Comparison of ENCODE assay signal across 22 mouse cellular contexts in genomic region chr8:69923986-69924385, GRCm38 (mm10). TPM values are rescaled to one million over a fixed set of nuclear protein-coding genes. Genes with fewer than 3 reads are reported as not detected.
"Had no signal": no experiment of that assay in that cellular context is flagged by ENCODE, and none has a peak within 500 bp of the region (broad histone marks: within the 10 kb centered on the region; RNA-seq: fewer than 3 reads in every experiment).

No protein-coding gene starts in this region.

- H3K4me3 ChIP-seq: kidney, embryonic 15.5 days; layer of hippocampus, adult 2 months; limb, embryonic 10.5 days; limb, embryonic 13.5 days; midbrain, embryonic 12.5 days; midbrain, embryonic 15.5 days; neural tube, embryonic 12.5 days; neural tube, embryonic 15.5 days; stomach, embryonic 15.5 days had no signal

- H3K4me2 ChIP-seq: kidney, embryonic 15.5 days; limb, embryonic 13.5 days; lung, embryonic 14.5 days; midbrain, embryonic 12.5 days; midbrain, embryonic 15.5 days; neural tube, embryonic 12.5 days; neural tube, embryonic 15.5 days; stomach, embryonic 15.5 days had no signal

- H3K27ac ChIP-seq: kidney, embryonic 15.5 days; layer of hippocampus, adult 2 months; limb, embryonic 10.5 days; limb, embryonic 13.5 days; macrophage; midbrain, embryonic 12.5 days; midbrain, embryonic 15.5 days; neural tube, embryonic 12.5 days; neural tube, embryonic 15.5 days; stomach, embryonic 15.5 days had no signal

- H3K27me3 ChIP-seq: kidney, embryonic 15.5 days; limb, embryonic 13.5 days; midbrain, embryonic 12.5 days; midbrain, embryonic 15.5 days; neural tube, embryonic 12.5 days; neural tube, embryonic 15.5 days; stomach, embryonic 15.5 days had no signal

- H3K36me3 ChIP-seq: midbrain, embryonic 15.5 days; neural tube, embryonic 15.5 days had no signal

- H3K9me3 ChIP-seq: kidney, embryonic 15.5 days; limb, embryonic 10.5 days; limb, embryonic 13.5 days; midbrain, embryonic 12.5 days; midbrain, embryonic 15.5 days; neural tube, embryonic 12.5 days; neural tube, embryonic 15.5 days; stomach, embryonic 15.5 days had no signal

- H3K9ac ChIP-seq: kidney, embryonic 15.5 days; limb, embryonic 13.5 days; lung, embryonic 14.5 days; midbrain, embryonic 12.5 days; midbrain, embryonic 15.5 days; neural tube, embryonic 12.5 days; neural tube, embryonic 15.5 days; stomach, embryonic 15.5 days had no signal

- DNase-seq: kidney, adult 2 months; kidney, postnatal 10 days; layer of hippocampus, adult 9-11 months; lung, embryonic 14.5 days; right cerebral cortex, adult 18-20 months; right cerebral cortex, postnatal 14 days; spleen, adult 18-20 months; thymus, postnatal 36 days had no signal

- ATAC-seq: intestine, postnatal 0 days; lung, postnatal 0 days; midbrain, embryonic 15.5 days had no signal

- H3K4me1 ChIP-seq: stomach, embryonic 15.5 days had no signal

RNA-seq across cellular contexts. Expression of gene Yjefn3, which starts 21.5 kb away (rescaled TPM):
- polyA plus RNA-seq: macrophage had no signal

RNA-seq across cellular contexts. Expression of gene Tssk6, which starts 22.0 kb away (rescaled TPM):
- total RNA-seq: left cerebral cortex, adult 18-20 months; liver, adult 2 months had no signal

RNA-seq across cellular contexts. Expression of gene Cilp2, which starts 36.5 kb away (rescaled TPM):
- total RNA-seq: liver, adult 2 months had no signal
- polyA plus RNA-seq: macrophage had no signal
